Comparison of ENCODE assay signal across 9 mouse cellular contexts in genomic region chr7:143544368-143544767, GRCm38 (mm10). TPM values are rescaled to one million over a fixed set of nuclear protein-coding genes. Genes with fewer than 3 reads are reported as not detected.
A peak's percentile ranks its signal among the peaks of the same experiment; 100 is the strongest.
DNase-seq lines count a peak whose midpoint lies in the region; ATAC-seq and TF ChIP-seq lines count a peak whose summit lies in the region.
"Had no signal": no experiment of that assay in that cellular context is flagged by ENCODE, and none has a peak within 500 bp of the region (broad histone marks: within the 10 kb centered on the region; RNA-seq: fewer than 3 reads in every experiment).

No protein-coding gene starts in this region.

- TF ChIP-seq CTCF in forebrain, postnatal 0 days (IDR thresholded peaks at IDR 0.05; ENCODE audit: low read depth): peak; percentile 71

- peaks cover 6% of the 10 kb centered on the region for H3K4me1 ChIP-seq in forebrain, postnatal 0 days (ENCODE audit: insufficient read depth)
- H3K4me1 ChIP-seq in forebrain, embryonic 12.5 days: peaks cover 41% of the 10 kb centered on the region
- peaks cover 12% of the 10 kb centered on the region for H3K4me1 ChIP-seq in midbrain, embryonic 11.5 days (ENCODE audit: control insufficient read depth, insufficient read depth, low read length)
- peaks cover 57% of the 10 kb centered on the region for H3K4me1 ChIP-seq in midbrain, embryonic 15.5 days

- H3K27me3 ChIP-seq in forebrain, postnatal 0 days (ENCODE audit: insufficient read depth, low read length): no peaks in the 10 kb centered on the region
- H3K27me3 ChIP-seq in forebrain, embryonic 12.5 days: no peaks in the 10 kb centered on the region
- H3K27me3 ChIP-seq in midbrain, embryonic 11.5 days (ENCODE audit: control insufficient read depth, insufficient read depth, low read length): no peaks in the 10 kb centered on the region
- H3K27me3 ChIP-seq in midbrain, embryonic 15.5 days (replicated peaks): no peaks in the 10 kb centered on the region
- H3K27me3 ChIP-seq: heart, embryonic 15.5 days had no signal

- H3K9ac ChIP-seq in forebrain, postnatal 0 days: no peak overlapping the region
- H3K9ac ChIP-seq in forebrain, embryonic 12.5 days: no peak overlapping the region
- no peak overlapping the region for H3K9ac ChIP-seq in midbrain, embryonic 11.5 days (ENCODE audit: low read length)
- H3K9ac ChIP-seq in midbrain, embryonic 15.5 days: no peak overlapping the region
- H3K9ac ChIP-seq: heart, embryonic 15.5 days had no signal

- peaks cover 4% of the 10 kb centered on the region for H3K36me3 ChIP-seq in forebrain, postnatal 0 days (ENCODE audit: insufficient read depth)
- H3K36me3 ChIP-seq in forebrain, embryonic 12.5 days (replicated peaks): peaks cover 7% of the 10 kb centered on the region
- H3K36me3 ChIP-seq in midbrain, embryonic 11.5 days (ENCODE audit: control insufficient read depth, insufficient read depth, low read length): peaks cover 2% of the 10 kb centered on the region; the same call in 1 of the 2 replicates
- H3K36me3 ChIP-seq in midbrain, embryonic 15.5 days (replicated peaks): no peaks in the 10 kb centered on the region
- H3K36me3 ChIP-seq: heart, embryonic 15.5 days had no signal

- no peak overlapping the region for H3K27ac ChIP-seq in forebrain, postnatal 0 days (ENCODE audit: low read depth, low read length)
- H3K27ac ChIP-seq in forebrain, embryonic 12.5 days: no peak overlapping the region
- no peak overlapping the region for H3K27ac ChIP-seq in midbrain, embryonic 11.5 days (ENCODE audit: low read depth, low read length)
- no peak overlapping the region for H3K27ac ChIP-seq in midbrain, embryonic 15.5 days
- H3K27ac ChIP-seq: heart, embryonic 15.5 days had no signal

- 94% methylated on average over 2 of the region's 2 CpGs for WGBS in forebrain, postnatal 0 days
- WGBS in forebrain, embryonic 12.5 days: 93% methylated on average over 2 of the region's 2 CpGs
- WGBS in midbrain, embryonic 11.5 days: 96% methylated on average over 2 of the region's 2 CpGs
- WGBS in midbrain, embryonic 15.5 days: 92% methylated on average over 2 of the region's 2 CpGs

- no peak overlapping the region for H3K4me2 ChIP-seq in forebrain, postnatal 0 days (ENCODE audit: low read depth)
- no peak overlapping the region for H3K4me2 ChIP-seq in forebrain, embryonic 12.5 days
- H3K4me2 ChIP-seq in midbrain, embryonic 11.5 days: no peak overlapping the region
- H3K4me2 ChIP-seq in midbrain, embryonic 15.5 days: no peak overlapping the region
- H3K4me2 ChIP-seq: heart, embryonic 15.5 days had no signal

- no peak for ATAC-seq in forebrain, postnatal 0 days
- ATAC-seq in forebrain, embryonic 12.5 days (ENCODE audit: low FRiP score): no peak
- no peak for ATAC-seq in midbrain, embryonic 11.5 days (ENCODE audit: low FRiP score)
- ATAC-seq in midbrain, embryonic 15.5 days (replicated peaks): no peak
- no peak for ATAC-seq in erythroid progenitor cell, adult 5-6 weeks (replicated peaks; ENCODE audit: low FRiP score, poor library complexity, severe bottlenecking)

- DNase-seq in forebrain, postnatal 0 days: peak; percentile 22
- peak; percentile 90 for DNase-seq in midbrain, embryonic 11.5 days (ENCODE audit: low spot score, missing footprints)
- DNase-seq in brain, adult 2 months (ENCODE audit: low read depth, low spot score): peak; percentile 15
- DNase-seq in lung, postnatal 36 days: peak; percentile 65
- DNase-seq in frontal cortex, postnatal 25 days (ENCODE audit: low spot score in 2 of 2): no peak

- H3K4me3 ChIP-seq in forebrain, postnatal 0 days (ENCODE audit: low read depth, low read length): no peak overlapping the region
- H3K4me3 ChIP-seq in forebrain, embryonic 12.5 days (replicated peaks): no peak overlapping the region
- H3K4me3 ChIP-seq in midbrain, embryonic 11.5 days (ENCODE audit: low read depth, low read length): no peak overlapping the region
- no peak overlapping the region for H3K4me3 ChIP-seq in midbrain, embryonic 15.5 days
- H3K4me3 ChIP-seq: heart, embryonic 15.5 days had no signal

- no peaks in the 10 kb centered on the region for H3K9me3 ChIP-seq in forebrain, postnatal 0 days (ENCODE audit: low read length)
- no peaks in the 10 kb centered on the region for H3K9me3 ChIP-seq in forebrain, embryonic 12.5 days
- no peaks in the 10 kb centered on the region for H3K9me3 ChIP-seq in midbrain, embryonic 11.5 days (ENCODE audit: control insufficient read depth, low read length)
- H3K9me3 ChIP-seq in midbrain, embryonic 15.5 days: no peaks in the 10 kb centered on the region
- H3K9me3 ChIP-seq: heart, embryonic 15.5 days had no signal

RNA-seq across cellular contexts. Expression of gene Nap1l4, which starts 4.5 kb away (rescaled TPM):
- 202 and 216 TPM in 2 replicates for total RNA-seq in forebrain, postnatal 0 days (2014; rRNA removed)
- polyA plus RNA-seq in forebrain, postnatal 0 days (2015; fragmentation: Nextera tagmentation; extraction: Ambion mirVana): 236 and 258 TPM in 2 replicates
- 357 and 369 TPM in 2 replicates for polyA plus RNA-seq in forebrain, embryonic 12.5 days (2016; fragmentation: Nextera tagmentation; extraction: Ambion mirVana)
- 190 and 194 TPM in 2 replicates for polyA plus RNA-seq in midbrain, embryonic 11.5 days (2014; fragmentation: Nextera tagmentation; extraction: Ambion mirVana)
- 344 and 348 TPM in 2 replicates for polyA plus RNA-seq in midbrain, embryonic 15.5 days (2015; fragmentation: Nextera tagmentation; extraction: Ambion mirVana)
- 114 and 120 TPM in 2 replicates for total RNA-seq in erythroid progenitor cell, adult 5-6 weeks (2015; ENCODE audit: low replicate concordance)
- 158 and 165 TPM in 2 replicates for total RNA-seq in erythroid progenitor cell, adult 5-6 weeks (2017; ENCODE audit: low replicate concordance)

RNA-seq across cellular contexts. Expression of gene Phlda2, which starts 41.4 kb away (rescaled TPM):
- total RNA-seq in forebrain, postnatal 0 days (2014; rRNA removed): 0.46 TPM in 1 of 2 replicates, not detected in the other
- 0.60 TPM in 1 of 2 replicates, not detected in the other for polyA plus RNA-seq in forebrain, postnatal 0 days (2015; fragmentation: Nextera tagmentation; extraction: Ambion mirVana)
- polyA plus RNA-seq in forebrain, embryonic 12.5 days (2016; fragmentation: Nextera tagmentation; extraction: Ambion mirVana): 0.63 and 0.79 TPM in 2 replicates
- polyA plus RNA-seq in midbrain, embryonic 11.5 days (2014; fragmentation: Nextera tagmentation; extraction: Ambion mirVana): 0.37 and 0.54 TPM in 2 replicates
- polyA plus RNA-seq in midbrain, embryonic 15.5 days (2015; fragmentation: Nextera tagmentation; extraction: Ambion mirVana): 0.51 and 0.66 TPM in 2 replicates
- not detected in 2 replicates for total RNA-seq in erythroid progenitor cell, adult 5-6 weeks (2015; ENCODE audit: low replicate concordance)
- total RNA-seq in erythroid progenitor cell, adult 5-6 weeks (2017; ENCODE audit: low replicate concordance): not detected in 2 replicates

RNA-seq across cellular contexts. Expression of gene Cars, which starts 55.5 kb away (rescaled TPM):
- total RNA-seq in forebrain, postnatal 0 days (2014; rRNA removed): 51.5 and 68.1 TPM in 2 replicates
- polyA plus RNA-seq in forebrain, postnatal 0 days (2015; fragmentation: Nextera tagmentation; extraction: Ambion mirVana): 58.2 and 74.9 TPM in 2 replicates
- polyA plus RNA-seq in forebrain, embryonic 12.5 days (2016; fragmentation: Nextera tagmentation; extraction: Ambion mirVana): 69.0 and 74.3 TPM in 2 replicates
- polyA plus RNA-seq in midbrain, embryonic 11.5 days (2014; fragmentation: Nextera tagmentation; extraction: Ambion mirVana): 68.9 and 75.7 TPM in 2 replicates
- polyA plus RNA-seq in midbrain, embryonic 15.5 days (2015; fragmentation: Nextera tagmentation; extraction: Ambion mirVana): 74.1 and 75.8 TPM in 2 replicates
- 139 and 184 TPM in 2 replicates for total RNA-seq in erythroid progenitor cell, adult 5-6 weeks (2015; ENCODE audit: low replicate concordance)
- total RNA-seq in erythroid progenitor cell, adult 5-6 weeks (2017; ENCODE audit: low replicate concordance): 212 and 322 TPM in 2 replicates

Comparison
In these comparisons a context has a peak if more than half of its experiments do, and no peak if none do; other contexts are left out.
1. DNase-seq: peak in forebrain, postnatal 0 days (single experiment), midbrain, embryonic 11.5 days (single experiment), brain, adult 2 months (single experiment) and lung, postnatal 36 days (single experiment); none in frontal cortex, postnatal 25 days (0 of 2).